Mouse (Mus musculus): Measurements from ENCODE around the gene Etv5.

GRCm38 (mm10) chr16:22441317-22441716 lies 1.8 kb upstream of the Etv5 start:
- TF ChIP-seq CTCF (IDR thresholded peaks at IDR 0.05; ENCODE audit: insufficient read depth, low read depth, low read length) (no peak), POLR2A (IDR thresholded peaks at IDR 0.05; ENCODE audit: insufficient read depth, low read depth, low read length) (no peak)
